Mouse (Mus musculus) ES-E14 (cell line): ENCODE measurements around the gene Tubb2a.

Source experiments
- CHD2 ChIP-seq: IDR thresholded peaks from 2 replicates; pipeline ENCODE4 v1.6.1; 2014; ENCODE audit warnings: mild to moderate bottlenecking, low read depth, low read length, inconsistent platforms
- HCFC1 ChIP-seq: IDR thresholded peaks from 2 replicates; pipeline ENCODE4 v1.6.1; 2012; ENCODE audit warnings: low read length, inconsistent platforms, borderline replicate concordance; ENCODE audit not compliant: insufficient read depth
- MAFK ChIP-seq: IDR thresholded peaks from 2 replicates; pipeline ENCODE4 v1.6.1; 2014; ENCODE audit warnings: mild to moderate bottlenecking, low read depth, low read length, inconsistent platforms; ENCODE audit not compliant: insufficient read depth
- ZNF384 ChIP-seq: IDR thresholded peaks from 2 replicates; pipeline ENCODE4 v1.6.1; 2012; ENCODE audit warnings: low read depth, low read length, inconsistent platforms

DNA sequence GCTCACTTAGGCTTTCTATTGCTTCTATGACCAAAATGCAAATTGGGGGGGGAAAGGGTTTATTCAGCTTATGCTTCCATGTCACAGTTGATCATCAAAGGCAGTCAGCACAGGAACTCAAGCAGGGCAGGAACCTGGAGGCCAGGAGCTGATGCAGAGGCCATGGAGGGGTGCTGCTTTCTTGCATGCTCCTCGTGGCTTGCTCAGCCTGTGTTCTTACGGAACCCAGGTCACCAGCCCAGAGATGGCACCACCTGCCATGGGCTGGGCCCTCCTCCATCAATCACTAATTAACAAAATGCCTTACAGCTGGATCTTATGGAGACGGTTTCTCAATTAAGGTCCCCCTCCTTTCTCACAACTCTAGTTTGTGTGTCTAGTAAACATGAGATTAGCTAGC, 37.7 kb downstream of the Tubb2a start:
- no peak for TF ChIP-seq CHD2
- no peak for TF ChIP-seq MAFK
- TF ChIP-seq HCFC1 = no peak
- no peak for TF ChIP-seq ZNF384
